Mouse (Mus musculus) embryonic facial prominence, embryonic 11.5 days (tissue): ENCODE data around the gene Ift20. TPM values are rescaled to one million over a fixed set of nuclear protein-coding genes. Genes with fewer than 3 reads are reported as not detected.
A peak's percentile ranks its signal among the peaks of the same experiment; 100 is the strongest.

Source experiments
- ATAC-seq: fragments of 200-750 bp; cut with Nextera tagmentation; replicated peaks from 2 replicates; pipeline ENCODE4 v1.8.0; 2017; ENCODE audit warnings: low read depth; ENCODE audit not compliant: insufficient number of reproducible peaks, low FRiP score, low TSS enrichment
- DNase-seq: peaks from one replicate; pipeline ENCODE4 v3.0.0-alpha.2; 2015; ENCODE audit warnings: low spot score
- H3K27ac ChIP-seq: fragments of 300-500 bp; sonication (generic); replicated peaks from 2 replicates; pipeline ENCODE4 v1.5.1; 2014; ENCODE audit warnings: mild to moderate bottlenecking, low read depth, low read length, control low read depth
- H3K27me3 ChIP-seq: fragments of 300-500 bp; sonication (generic); 2 replicates; pipeline ENCODE4 v1.6.1; 2014; ENCODE audit warnings: mild to moderate bottlenecking, low read length, moderate library complexity, mixed read lengths; ENCODE audit not compliant: control insufficient read depth, insufficient read depth
- H3K36me3 ChIP-seq: fragments of 300-500 bp; sonication (generic); replicated peaks from 2 replicates; pipeline ENCODE4 v1.6.1; 2014; ENCODE audit warnings: low read depth, mild to moderate bottlenecking, low read length, moderate library complexity, mixed read lengths; ENCODE audit not compliant: control insufficient read depth, insufficient read depth
- H3K4me1 ChIP-seq: fragments of 300-500 bp; sonication (generic); 2 replicates; pipeline ENCODE4 v1.6.1; 2014; ENCODE audit warnings: low read length, mixed read lengths; ENCODE audit not compliant: control insufficient read depth, insufficient read depth
- H3K4me2 ChIP-seq: fragments of 300-500 bp; sonication (generic); 2 replicates; pipeline ENCODE4 v1.6.1; 2014; ENCODE audit warnings: low read depth, mild to moderate bottlenecking, control low read depth, low read length, moderate library complexity
- H3K4me3 ChIP-seq: fragments of 300-500 bp; sonication (generic); 2 replicates; pipeline ENCODE4 v1.5.1; 2014; ENCODE audit warnings: low read depth, low read length, control low read depth
- H3K9ac ChIP-seq: fragments of 300-500 bp; sonication (generic); replicated peaks from 2 replicates; pipeline ENCODE4 v1.6.1; 2014; ENCODE audit warnings: mild to moderate bottlenecking, control low read depth, low read length
- H3K9me3 ChIP-seq: fragments of 300-500 bp; sonication (generic); replicated peaks from 2 replicates; pipeline ENCODE4 v1.6.1; 2016; ENCODE audit warnings: mild to moderate bottlenecking, low read length, inconsistent platforms, mixed read lengths; ENCODE audit not compliant: control insufficient read depth
- WGBS: fragments of 180-500 bp; shearing (Covaris S2); extraction: QIAGEN DNeasy Blood & Tissue Kit; methylation state at CpG from one replicate; pipeline ENCODE4 v1.1.7; 2014; 5-methylcytosine and 5-hydroxymethylcytosine counted together
- polyA plus RNA-seq: library from polyadenylated mRNA; unstranded; fragments of >200 nt; fragmentation: Nextera tagmentation; extraction: Ambion mirVana; gene quantifications from 2 replicates; pipeline ENCODE4 v1.2.1, GENCODE M21; 2014

Ift20 gene
- polyA plus RNA-seq, 1 experiment from 2014 or later, result 138 TPM

DNA sequence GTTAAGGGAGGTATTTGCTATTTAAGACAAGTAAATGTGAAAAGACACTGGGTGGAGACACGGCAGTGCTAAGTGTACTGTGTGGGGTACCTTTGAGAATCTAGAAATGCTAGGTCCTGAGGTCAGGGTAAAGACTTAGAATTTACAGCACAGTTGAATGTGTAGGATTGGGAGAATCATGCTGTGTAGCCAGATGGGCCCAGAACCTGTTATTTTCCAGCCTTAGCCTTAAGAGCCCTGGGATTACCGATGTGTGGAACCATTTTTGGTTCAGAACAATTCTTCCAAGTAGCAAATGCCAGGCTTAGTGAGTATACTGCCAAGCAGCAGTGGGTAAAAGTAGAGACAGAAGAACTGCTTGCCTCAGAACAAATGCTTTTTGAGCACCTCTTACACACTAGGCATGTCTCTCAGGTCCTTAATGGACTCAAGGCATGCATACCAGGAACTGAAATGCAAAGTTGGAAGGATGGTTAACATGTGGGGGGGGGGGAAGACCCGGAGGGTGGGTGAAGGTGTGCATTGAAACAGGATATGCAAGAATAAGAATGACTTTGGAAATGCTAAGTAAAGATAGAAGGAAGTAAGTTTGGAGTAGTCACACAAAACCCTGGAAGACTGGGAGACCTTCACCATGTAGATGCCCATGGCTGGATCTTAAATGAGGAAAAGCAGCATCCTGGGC is 22.9 kb upstream of the Ift20 start:
- no peak for ATAC-seq
- H3K4me1 ChIP-seq, result no peaks in the 10 kb centered on the region; the same call in 1 of the 2 replicates
- H3K9ac ChIP-seq, result peak overlapping the region; percentile 88; the same call in 1 of the 2 replicates
- no peak overlapping the region for H3K27ac ChIP-seq
- peak overlapping the region; percentile 74 for H3K4me2 ChIP-seq
- H3K9me3 ChIP-seq, result no peaks in the 10 kb centered on the region
- H3K36me3 ChIP-seq, result peaks cover 8% of the 10 kb centered on the region
- DNase-seq, result no peak
- no peaks in the 10 kb centered on the region for H3K27me3 ChIP-seq
- H3K4me3 ChIP-seq, result peak overlapping the region; percentile 70
- 84% methylated on average over 3 of the region's 3 CpGs for WGBS

DNA sequence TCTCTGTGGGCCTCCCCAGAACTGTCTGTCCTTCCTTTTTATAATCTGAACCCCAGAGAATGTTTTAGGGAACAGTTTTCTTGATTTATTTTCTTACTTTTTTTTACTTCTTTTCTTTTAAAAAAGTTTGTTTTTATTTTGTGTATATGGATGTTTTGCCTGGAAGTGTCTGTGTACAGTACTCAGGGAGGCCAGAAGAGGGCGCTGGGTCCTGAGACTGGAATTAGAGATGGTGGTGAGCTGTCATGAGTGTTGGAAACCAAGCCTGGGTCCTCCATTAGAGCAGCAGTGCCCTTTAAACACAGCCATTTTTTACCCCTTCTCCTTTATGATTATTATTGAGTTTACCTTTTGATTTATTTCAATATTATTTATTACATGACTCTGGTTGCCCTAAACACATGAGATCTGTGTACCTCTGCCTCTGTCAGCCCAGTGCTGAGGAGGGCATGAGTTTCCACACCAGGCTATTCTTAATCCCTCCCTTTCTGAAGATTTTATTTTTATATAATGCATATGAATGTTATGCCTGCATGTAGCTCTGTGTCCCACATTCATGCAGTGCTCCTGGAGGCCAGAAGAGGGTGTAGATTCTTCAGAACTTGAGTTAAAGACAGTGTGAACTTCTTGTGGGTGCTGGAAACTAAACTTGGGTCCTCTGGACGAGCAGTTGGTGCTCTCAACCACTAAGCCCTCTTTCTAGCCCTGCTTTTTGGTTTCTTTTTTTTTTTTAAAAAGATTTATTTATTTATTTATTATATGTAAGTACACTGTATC is 20.4 kb upstream of the Ift20 start:
- no peak for ATAC-seq
- H3K4me1 ChIP-seq, result no peaks in the 10 kb centered on the region; the same call in 1 of the 2 replicates
- H3K9me3 ChIP-seq, result no peaks in the 10 kb centered on the region
- 65% methylated on average over 2 of the region's 2 CpGs for WGBS
- no peaks in the 10 kb centered on the region for H3K27me3 ChIP-seq
- no peak overlapping the region for H3K27ac ChIP-seq
- no peak for DNase-seq
- no peak overlapping the region for H3K4me2 ChIP-seq
- no peak overlapping the region for H3K9ac ChIP-seq
- peaks cover 10% of the 10 kb centered on the region for H3K36me3 ChIP-seq
- H3K4me3 ChIP-seq, result no peak overlapping the region

DNA sequence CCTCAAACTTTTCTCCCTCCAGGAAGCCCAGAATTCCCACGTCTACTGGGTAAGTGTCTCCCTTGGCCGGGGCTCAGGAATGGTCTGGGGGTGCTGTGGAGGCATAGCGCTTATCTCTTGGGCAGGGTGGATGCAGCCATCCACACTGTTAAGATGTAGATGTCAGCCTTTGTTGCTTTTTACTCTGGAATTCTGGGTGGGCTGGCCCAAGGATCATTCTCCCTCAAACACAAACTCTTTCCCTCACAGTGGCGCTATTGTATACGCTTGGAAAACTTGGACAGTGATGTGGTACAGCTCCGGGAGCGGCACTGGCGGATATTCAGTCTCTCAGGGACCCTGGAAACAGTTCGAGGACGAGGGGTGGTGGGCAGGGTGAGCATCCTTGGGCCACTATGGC is 17.2 kb upstream of the Ift20 start:
- WGBS, result 94% methylated on average over 10 of the region's 10 CpGs
- Histone ChIP-seq H3K4me1 (no peaks in the 10 kb centered on the region), H3K36me3 (peaks cover 15% of the 10 kb centered on the region), H3K4me2 (no peak overlapping the region), H3K27ac (no peak overlapping the region), H3K9me3 (no peaks in the 10 kb centered on the region), H3K27me3 (no peaks in the 10 kb centered on the region), H3K9ac (no peak overlapping the region), H3K4me3 (no peak overlapping the region)
- ATAC-seq, result no peak
- DNase-seq, result no peak

DNA sequence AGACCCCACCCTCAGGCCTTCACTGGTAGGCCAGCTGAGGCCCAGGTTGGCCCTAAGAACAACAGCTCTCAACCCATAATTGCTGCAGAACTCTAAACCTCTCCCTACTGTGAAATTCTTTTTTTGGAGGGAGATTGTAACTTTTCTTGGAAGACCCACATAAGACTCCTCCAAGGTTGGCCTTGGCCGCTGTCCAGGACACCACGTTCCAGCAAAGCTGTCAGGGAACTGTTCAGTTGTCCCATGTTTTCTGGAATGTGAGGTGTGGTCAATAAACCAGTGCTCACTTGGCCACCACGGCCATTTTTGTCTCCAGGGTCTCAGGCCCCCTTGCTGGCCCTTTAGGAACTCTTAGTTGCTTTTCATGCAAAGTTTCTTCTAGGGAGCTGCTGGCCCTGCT is 14.3 kb upstream of the Ift20 start:
- DNase-seq (no peak), ATAC-seq (no peak)
- no peaks in the 10 kb centered on the region for H3K27me3 ChIP-seq
- no peak overlapping the region for H3K9ac ChIP-seq
- no peaks in the 10 kb centered on the region for H3K4me1 ChIP-seq
- no peak overlapping the region for H3K4me3 ChIP-seq
- no peak overlapping the region for H3K4me2 ChIP-seq
- no peak overlapping the region for H3K27ac ChIP-seq
- H3K36me3 ChIP-seq, result peaks cover 19% of the 10 kb centered on the region
- no peaks in the 10 kb centered on the region for H3K9me3 ChIP-seq
- WGBS, result 89% methylated on average over 3 of the region's 3 CpGs

DNA sequence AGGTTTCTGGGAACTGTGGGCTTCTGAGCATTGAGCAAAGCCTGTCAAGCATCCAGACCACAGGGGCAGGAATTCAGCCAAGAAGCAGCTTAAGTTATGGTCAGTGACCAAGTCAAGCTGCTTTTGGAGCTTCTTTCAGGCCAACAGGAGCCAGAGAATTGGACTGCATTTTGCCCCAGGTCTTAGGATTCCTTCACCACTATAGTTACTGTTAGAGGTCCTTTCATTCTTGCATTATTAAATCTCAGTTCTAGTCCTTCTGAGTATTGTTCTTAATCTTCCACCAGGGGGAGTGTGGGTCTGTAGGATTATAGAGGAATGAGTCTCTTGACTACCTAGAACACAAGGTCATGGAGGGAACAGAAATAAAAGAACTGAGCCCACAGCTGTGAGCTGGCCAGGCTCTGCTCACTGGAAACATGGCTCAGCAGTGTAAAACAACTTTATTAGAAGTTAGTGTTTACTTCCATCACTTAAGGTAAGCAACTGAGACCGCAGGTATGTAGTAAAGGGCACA is 13.6 kb upstream of the Ift20 start:
- ATAC-seq, result no peak
- Histone ChIP-seq H3K9me3 (no peaks in the 10 kb centered on the region), H3K4me2 (no peak overlapping the region), H3K9ac (no peak overlapping the region), H3K36me3 (peaks cover 19% of the 10 kb centered on the region), H3K27ac (no peak overlapping the region), H3K4me1 (no peaks in the 10 kb centered on the region), H3K4me3 (no peak overlapping the region), H3K27me3 (no peaks in the 10 kb centered on the region)
- no peak for DNase-seq
- 89% methylated on average over 1 of the region's 1 CpGs for WGBS

DNA sequence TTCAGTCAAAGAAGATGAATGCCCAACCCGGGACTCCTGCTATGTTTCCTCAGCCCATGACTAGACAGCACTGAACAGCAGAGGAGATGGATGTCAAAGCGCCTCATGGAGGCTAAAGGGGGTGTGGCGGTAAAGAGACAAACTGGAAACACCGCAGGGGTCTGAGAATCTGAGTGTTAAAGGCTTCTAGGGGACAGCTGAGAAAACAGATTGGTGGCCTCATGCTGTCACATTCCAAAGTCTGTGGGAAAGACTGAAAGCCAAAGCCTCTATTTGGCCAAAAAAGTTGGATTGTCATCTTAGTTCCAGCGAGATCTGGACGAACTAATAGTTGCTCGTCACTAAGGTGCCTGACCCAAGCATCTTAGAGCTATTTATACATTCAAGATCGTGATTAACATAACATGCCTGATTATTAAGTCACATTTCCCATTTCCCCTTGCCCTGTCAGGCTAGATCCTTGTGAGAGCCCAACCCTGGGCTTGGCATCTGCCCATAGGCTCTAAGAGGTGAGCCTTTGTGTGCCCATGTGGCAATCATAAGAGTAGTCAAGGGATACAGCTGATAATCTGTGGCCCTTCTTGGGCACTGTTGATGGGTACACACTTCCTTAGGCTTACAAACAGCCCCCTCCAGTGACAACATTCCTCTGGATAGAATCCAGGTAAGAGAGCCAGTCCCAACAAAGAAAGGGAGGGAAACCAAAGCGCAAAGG is 12.8 kb upstream of the Ift20 start:
- 81% methylated on average over 9 of the region's 9 CpGs for WGBS
- H3K36me3 ChIP-seq, result peaks cover 25% of the 10 kb centered on the region
- ATAC-seq, result no peak

DNA sequence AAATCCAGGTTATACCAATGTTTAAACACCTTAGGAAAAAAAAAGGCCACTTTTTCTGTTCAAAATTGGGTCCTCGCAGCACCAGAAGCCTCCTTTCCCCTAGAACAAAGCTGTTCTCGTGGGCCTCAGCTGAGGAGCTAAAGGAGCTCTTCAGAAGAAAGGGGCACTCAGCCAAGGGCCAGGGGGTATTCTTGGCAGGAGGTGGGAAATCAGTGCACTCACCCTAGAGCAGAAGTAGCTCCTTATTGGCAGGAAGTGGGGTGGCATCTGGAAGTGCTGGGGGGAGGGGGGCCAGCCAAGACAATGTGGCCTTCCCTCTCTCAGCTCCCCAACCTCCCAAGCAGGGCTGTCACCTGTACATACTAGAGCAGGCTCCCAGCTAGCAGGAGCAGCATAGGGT is 11.3 kb upstream of the Ift20 start:
- 90% methylated on average over 2 of the region's 2 CpGs for WGBS
- peaks cover 23% of the 10 kb centered on the region for H3K36me3 ChIP-seq

More for the DNA sequence above, 12.8 kb upstream of the Ift20 start:
- Histone ChIP-seq H3K4me1 (no peaks in the 10 kb centered on the region), H3K27me3 (no peaks in the 10 kb centered on the region), H3K9me3 (no peaks in the 10 kb centered on the region), H3K27ac (no peak overlapping the region), H3K9ac (no peak overlapping the region), H3K4me2 (no peak overlapping the region), H3K4me3 (no peak overlapping the region)
- DNase-seq, result no peak

More for the DNA sequence above, 11.3 kb upstream of the Ift20 start:
- Histone ChIP-seq H3K4me3 (no peak overlapping the region), H3K9ac (no peak overlapping the region), H3K27me3 (no peaks in the 10 kb centered on the region), H3K4me2 (no peak overlapping the region), H3K27ac (no peak overlapping the region), H3K9me3 (no peaks in the 10 kb centered on the region), H3K4me1 (no peaks in the 10 kb centered on the region)
- ATAC-seq, result no peak
- DNase-seq, result no peak
